Mouse (Mus musculus): ENCODE results near the gene Cd8a.
"Not testable (repeated sequence)": the region's sequence is repeated elsewhere in the genome, so short reads cannot be mapped to it uniquely, and the experiment has no call there.

The Cd8a gene

GRCm38 (mm10) chr6:71373249-71373775, at the start of gene Cd8a:
Gene Cd8a (plus strand): TSS chr6:71373427.
- DNase-seq (ENCODE audit: low read depth, low spot score): no peak

- no peak for DNase-seq (ENCODE audit: low read depth, low spot score)
Observed at GRCm38 (mm10) chr6:71324816-71325215, 48.4 kb upstream of the Cd8a start.

GRCm38 (mm10) chr6:71329881-71330280, 43.3 kb upstream of the Cd8a start:
- no peak for DNase-seq (ENCODE audit: low read depth, low spot score)

GRCm38 (mm10) chr6:71330486-71330885, 42.7 kb upstream of the Cd8a start:
- DNase-seq (ENCODE audit: low read depth, low spot score): no peak

GRCm38 (mm10) chr6:71331491-71331890, 41.7 kb upstream of the Cd8a start:
- DNase-seq (ENCODE audit: low read depth, low spot score): not testable (repeated sequence)

GRCm38 (mm10) chr6:71332236-71332965, 40.8 kb upstream of the Cd8a start:
- DNase-seq (ENCODE audit: low read depth, low spot score): no peak

GRCm38 (mm10) chr6:71333031-71333430, 40.2 kb upstream of the Cd8a start:
- DNase-seq (ENCODE audit: low read depth, low spot score): no peak

- no peak for DNase-seq (ENCODE audit: low read depth, low spot score)
Observed at GRCm38 (mm10) chr6:71333578-71334273, 39.5 kb upstream of the Cd8a start.

- no peak for DNase-seq (ENCODE audit: low read depth, low spot score)
Observed at GRCm38 (mm10) chr6:71337666-71338065, 35.6 kb upstream of the Cd8a start.

GRCm38 (mm10) chr6:71338941-71339340, 34.3 kb upstream of the Cd8a start:
- no peak for DNase-seq (ENCODE audit: low read depth, low spot score)

GRCm38 (mm10) chr6:71339351-71339750, 33.9 kb upstream of the Cd8a start:
- DNase-seq (ENCODE audit: low read depth, low spot score): no peak

- no peak for DNase-seq (ENCODE audit: low read depth, low spot score)
Observed at GRCm38 (mm10) chr6:71341179-71341578, 32.0 kb upstream of the Cd8a start.

GRCm38 (mm10) chr6:71348006-71348405, 25.2 kb upstream of the Cd8a start:
- DNase-seq (ENCODE audit: low read depth, low spot score): no peak

- no peak for DNase-seq (ENCODE audit: low read depth, low spot score)
Observed at GRCm38 (mm10) chr6:71351201-71351600, 22.0 kb upstream of the Cd8a start.

- DNase-seq (ENCODE audit: low read depth, low spot score): no peak
Observed at GRCm38 (mm10) chr6:71352201-71352600, 21.0 kb upstream of the Cd8a start.

- no peak for DNase-seq (ENCODE audit: low read depth, low spot score)
Observed at GRCm38 (mm10) chr6:71352866-71353427, 20.3 kb upstream of the Cd8a start.

- DNase-seq (ENCODE audit: low read depth, low spot score): no peak
Observed at GRCm38 (mm10) chr6:71353722-71354121, 19.5 kb upstream of the Cd8a start.

- no peak for DNase-seq (ENCODE audit: low read depth, low spot score)
Observed at GRCm38 (mm10) chr6:71357493-71357892, 15.7 kb upstream of the Cd8a start.

GRCm38 (mm10) chr6:71360221-71360620, 13.0 kb upstream of the Cd8a start:
- DNase-seq (ENCODE audit: low read depth, low spot score): no peak

GRCm38 (mm10) chr6:71360751-71361150, 12.5 kb upstream of the Cd8a start:
- no peak for DNase-seq (ENCODE audit: low read depth, low spot score)

GRCm38 (mm10) chr6:71361156-71361670, 12.0 kb upstream of the Cd8a start:
- no peak for DNase-seq (ENCODE audit: low read depth, low spot score)

GRCm38 (mm10) chr6:71363995-71364394, 9.2 kb upstream of the Cd8a start:
- no peak for DNase-seq (ENCODE audit: low read depth, low spot score)
